Mouse (Mus musculus) yolk sac, embryonic 10.5 days (tissue): ENCODE results near the gene Pmpcb.

Source experiments
- DNase-seq: peaks from one replicate; pipeline ENCODE4 v3.0.0-alpha.2; 2017; ENCODE audit warnings: low spot score

The Pmpcb gene

DNA sequence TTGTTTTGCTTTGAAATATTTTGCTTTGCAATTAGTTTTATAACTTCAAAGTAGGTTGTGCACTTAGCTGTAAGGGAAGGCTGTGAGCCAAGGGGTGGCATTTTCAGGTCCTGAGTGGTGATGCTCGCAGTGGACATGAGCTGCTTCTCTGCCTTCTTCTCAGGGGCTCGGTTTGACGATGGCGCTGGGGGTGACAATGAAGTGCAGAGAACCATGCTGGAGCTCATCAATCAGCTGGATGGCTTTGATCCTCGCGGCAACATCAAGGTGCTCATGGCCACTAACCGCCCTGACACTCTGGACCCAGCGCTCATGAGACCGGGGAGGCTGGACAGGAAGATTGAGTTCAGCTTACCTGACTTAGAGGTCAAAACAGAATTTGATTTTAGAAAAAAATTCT is 66.0 kb downstream of the Pmpcb start:
- DNase-seq: no peak

DNA sequence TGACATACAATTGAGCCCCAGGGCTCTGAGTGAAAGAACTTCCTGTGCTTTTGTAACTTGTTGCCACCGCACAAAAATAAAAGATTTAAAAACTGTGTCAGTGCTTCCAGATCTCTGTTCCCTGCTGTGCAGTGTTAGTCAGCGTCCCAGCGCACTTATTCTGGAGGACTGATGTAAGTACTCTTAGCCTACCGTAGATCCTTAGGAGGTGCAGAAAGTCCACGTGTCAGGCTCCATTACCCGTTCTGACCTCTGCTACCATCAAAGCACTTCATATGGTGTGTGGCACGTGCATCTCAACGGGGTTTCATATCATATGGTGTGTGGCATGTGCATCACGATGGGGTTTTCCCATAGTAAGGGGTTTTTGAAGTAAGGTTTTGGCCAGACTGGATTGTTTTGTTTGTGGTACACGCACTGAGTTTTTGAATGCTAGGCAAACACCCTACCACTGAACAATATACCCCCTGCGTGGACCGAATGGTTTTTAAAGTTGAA is 66.8 kb downstream of the Pmpcb start:
- DNase-seq: no peak

DNA sequence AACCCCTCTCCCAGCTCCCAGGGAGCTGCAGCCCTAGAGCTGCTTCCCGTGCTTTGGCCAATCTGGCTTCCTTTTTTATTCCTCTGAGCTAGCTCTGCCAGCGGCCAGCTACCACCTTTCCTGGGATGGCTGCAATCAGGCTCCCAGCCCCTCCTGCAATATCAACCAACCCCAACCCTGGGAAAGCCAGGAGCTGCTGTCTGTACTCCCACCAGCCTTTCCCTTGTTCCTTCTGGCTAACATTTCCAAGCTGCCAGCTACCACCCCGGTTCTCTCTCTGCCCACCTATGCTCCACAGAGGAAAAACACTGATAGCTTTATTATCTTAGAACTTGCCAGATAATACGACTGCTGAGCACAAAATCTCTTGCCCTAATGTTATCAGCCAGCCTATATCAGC is 67.9 kb downstream of the Pmpcb start:
- no peak for DNase-seq
